Mouse (Mus musculus): ENCODE data around the gene Vmn1r209. TPM values are rescaled to one million over a fixed set of nuclear protein-coding genes. Genes with fewer than 3 reads are reported as not detected.
"Not testable (repeated sequence)": the region's sequence is repeated elsewhere in the genome, so short reads cannot be mapped to it uniquely, and the experiment has no call there.

Vmn1r209 gene
- polyA plus RNA-seq (2012; rRNA removed) (not detected in 2 replicates), polyA plus RNA-seq (2014; fragmentation: Nextera tagmentation; extraction: Ambion mirVana) (not detected in 2 replicates)

DNA sequence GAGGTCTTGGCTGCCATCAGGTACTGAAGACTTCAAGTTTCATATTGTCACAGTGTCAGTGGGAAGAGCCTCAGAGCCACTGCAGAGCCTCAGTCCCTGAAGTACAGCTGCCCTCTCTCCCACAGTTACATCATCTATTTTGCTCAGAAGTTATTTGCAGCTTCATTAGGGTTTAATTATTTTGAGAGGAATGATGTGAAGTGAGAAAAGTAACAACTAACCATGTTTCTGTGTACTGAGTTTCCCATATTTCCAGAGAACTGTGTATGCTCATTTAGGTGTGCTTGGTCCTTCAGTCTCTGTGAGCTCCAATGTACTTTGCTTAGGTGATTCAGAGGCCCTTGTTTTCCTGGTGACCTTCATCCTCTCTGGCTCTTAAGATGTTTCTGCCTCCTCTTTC, at the start of gene Vmn1r209:
Gene Vmn1r209, minus strand, starts transcription at position 101 of the 400 bp plus-strand sequence.
- not testable (repeated sequence) for ATAC-seq (ENCODE audit: low FRiP score, low read depth); H3K4me3 ChIP-seq (replicated peaks; ENCODE audit: low read length); H3K9ac ChIP-seq (ENCODE audit: low read depth, low read length, severe bottlenecking); H3K9me3 ChIP-seq (ENCODE audit: control insufficient read depth, low read length); DNase-seq (ENCODE audit: low spot score); H3K27me3 ChIP-seq (ENCODE audit: control insufficient read depth, insufficient read depth, low read length); H3K4me1 ChIP-seq (ENCODE audit: control insufficient read depth, insufficient read depth, low read length); H3K27ac ChIP-seq (replicated peaks; ENCODE audit: low read depth, low read length); H3K4me2 ChIP-seq (replicated peaks; ENCODE audit: low read depth, low read length, severe bottlenecking); H3K36me3 ChIP-seq (ENCODE audit: control insufficient read depth, insufficient read depth, low read length)

DNA sequence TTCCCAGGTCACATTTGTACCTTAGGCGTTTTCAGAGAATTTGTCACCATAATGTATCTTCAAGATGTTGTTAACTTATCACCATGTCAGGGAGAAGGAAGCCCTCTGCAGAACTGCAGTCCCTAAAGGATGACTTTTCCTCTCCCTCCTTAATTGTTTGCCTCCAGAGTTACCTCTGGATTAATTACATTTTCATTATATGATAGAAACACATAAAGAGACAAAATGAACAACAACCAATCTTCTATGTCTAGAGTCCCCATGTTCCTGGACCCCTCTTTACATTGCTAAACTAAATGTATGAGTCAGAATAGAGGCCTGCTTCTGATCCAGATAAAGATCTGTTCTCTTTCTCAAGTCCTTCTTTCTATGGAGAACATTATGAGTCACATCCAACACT, 48.0 kb upstream of the Vmn1r209 start, which contains the start of gene Vmn1r211:
Gene Vmn1r211, minus strand, starts transcription at position 101 of the 400 bp plus-strand sequence.
- Histone ChIP-seq H3K9ac (ENCODE audit: low read depth, low read length, severe bottlenecking) (no peak within 1 kb of the TSS), H3K36me3 (ENCODE audit: control insufficient read depth, insufficient read depth, low read length) (no peaks in the 10 kb centered on the region), H3K9me3 (ENCODE audit: control insufficient read depth, low read length) (no peaks in the 10 kb centered on the region), H3K4me1 (ENCODE audit: control insufficient read depth, insufficient read depth, low read length) (no peaks in the 10 kb centered on the region), H3K27me3 (ENCODE audit: control insufficient read depth, insufficient read depth, low read length) (no peaks in the 10 kb centered on the region), H3K4me2 (replicated peaks; ENCODE audit: low read depth, low read length, severe bottlenecking) (no peak within 1 kb of the TSS), H3K4me3 (replicated peaks; ENCODE audit: low read length) (no peak within 1 kb of the TSS), H3K27ac (replicated peaks; ENCODE audit: low read depth, low read length) (no peak within 1 kb of the TSS)
- ATAC-seq (ENCODE audit: low FRiP score, low read depth) (no peak), DNase-seq (ENCODE audit: low spot score) (no peak)
- WGBS: 62% methylated on average over 1 of the region's 1 CpGs
- no peak for TF ChIP-seq POLR2A (IDR thresholded peaks at IDR 0.05; ENCODE audit: borderline replicate concordance, extremely low read depth, insufficient read depth, insufficient read length)

DNA sequence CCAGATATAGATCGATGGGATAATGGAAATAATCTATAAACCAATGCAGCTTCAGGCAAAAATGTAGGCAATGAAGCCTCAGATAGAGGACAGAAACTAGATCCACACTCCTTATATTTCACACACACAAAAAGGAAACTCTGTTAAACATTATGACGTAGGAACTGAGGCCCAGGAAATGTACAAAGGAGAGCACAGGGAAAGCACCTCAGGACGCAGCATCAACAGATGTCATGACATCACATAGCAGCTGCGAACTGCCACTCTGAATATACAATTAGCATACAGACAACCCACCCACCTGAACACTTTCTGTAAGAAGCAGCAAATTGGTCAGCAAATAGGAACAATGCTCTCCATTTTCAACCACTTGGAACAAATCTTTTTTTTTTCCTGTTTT, 45.3 kb upstream of the Vmn1r209 start:
- 76% methylated on average over 4 of the region's 4 CpGs for WGBS
- no peak overlapping the region for H3K4me2 ChIP-seq (replicated peaks; ENCODE audit: low read depth, low read length, severe bottlenecking)
- H3K36me3 ChIP-seq (ENCODE audit: control insufficient read depth, insufficient read depth, low read length): no peaks in the 10 kb centered on the region
- no peak overlapping the region for H3K4me3 ChIP-seq (replicated peaks; ENCODE audit: low read length)
- no peaks in the 10 kb centered on the region for H3K27me3 ChIP-seq (ENCODE audit: control insufficient read depth, insufficient read depth, low read length)
- H3K9me3 ChIP-seq (ENCODE audit: control insufficient read depth, low read length): no peaks in the 10 kb centered on the region
- no peak overlapping the region for H3K27ac ChIP-seq (replicated peaks; ENCODE audit: low read depth, low read length)
- H3K9ac ChIP-seq (ENCODE audit: low read depth, low read length, severe bottlenecking): no peak overlapping the region
- ATAC-seq (ENCODE audit: low FRiP score, low read depth): no peak
- no peak for DNase-seq (ENCODE audit: low spot score)
- TF ChIP-seq POLR2A (IDR thresholded peaks at IDR 0.05; ENCODE audit: borderline replicate concordance, extremely low read depth, insufficient read depth, insufficient read length): no peak
- H3K4me1 ChIP-seq (ENCODE audit: control insufficient read depth, insufficient read depth, low read length): no peaks in the 10 kb centered on the region

DNA sequence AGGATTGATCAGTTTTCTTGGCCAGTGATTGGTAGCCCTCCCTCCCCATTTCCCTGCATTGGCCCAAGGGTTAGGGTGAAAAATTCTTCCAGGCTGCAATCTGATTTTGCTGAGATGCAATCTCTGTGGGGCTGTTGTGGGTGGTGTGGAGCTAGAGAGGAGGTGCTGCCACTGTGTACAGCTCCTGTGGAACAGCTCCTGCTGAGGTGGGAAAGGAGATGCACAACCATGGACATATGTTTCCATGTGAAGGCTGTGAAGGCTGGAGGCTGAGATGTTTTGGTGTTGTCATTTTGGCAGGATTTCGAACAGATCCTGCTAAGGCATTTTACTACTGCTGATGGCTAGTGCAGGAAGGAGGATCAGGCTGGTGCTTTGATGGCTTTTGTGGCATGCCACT, 37.3 kb upstream of the Vmn1r209 start:
- ATAC-seq (ENCODE audit: low FRiP score, low read depth) (no peak), DNase-seq (ENCODE audit: low spot score) (no peak)
- TF ChIP-seq POLR2A (IDR thresholded peaks at IDR 0.05; ENCODE audit: borderline replicate concordance, extremely low read depth, insufficient read depth, insufficient read length): no peak
- H3K9ac ChIP-seq (ENCODE audit: low read depth, low read length, severe bottlenecking): no peak overlapping the region
- no peak overlapping the region for H3K4me3 ChIP-seq (replicated peaks; ENCODE audit: low read length)
- H3K4me2 ChIP-seq (replicated peaks; ENCODE audit: low read depth, low read length, severe bottlenecking): no peak overlapping the region
- H3K27ac ChIP-seq (replicated peaks; ENCODE audit: low read depth, low read length): no peak overlapping the region
- H3K4me1 ChIP-seq (ENCODE audit: control insufficient read depth, insufficient read depth, low read length): no peaks in the 10 kb centered on the region
- 78% methylated on average over 1 of the region's 1 CpGs for WGBS
- H3K27me3 ChIP-seq (ENCODE audit: control insufficient read depth, insufficient read depth, low read length): no peaks in the 10 kb centered on the region
- H3K36me3 ChIP-seq (ENCODE audit: control insufficient read depth, insufficient read depth, low read length): no peaks in the 10 kb centered on the region
- H3K9me3 ChIP-seq (ENCODE audit: control insufficient read depth, low read length): no peaks in the 10 kb centered on the region

DNA sequence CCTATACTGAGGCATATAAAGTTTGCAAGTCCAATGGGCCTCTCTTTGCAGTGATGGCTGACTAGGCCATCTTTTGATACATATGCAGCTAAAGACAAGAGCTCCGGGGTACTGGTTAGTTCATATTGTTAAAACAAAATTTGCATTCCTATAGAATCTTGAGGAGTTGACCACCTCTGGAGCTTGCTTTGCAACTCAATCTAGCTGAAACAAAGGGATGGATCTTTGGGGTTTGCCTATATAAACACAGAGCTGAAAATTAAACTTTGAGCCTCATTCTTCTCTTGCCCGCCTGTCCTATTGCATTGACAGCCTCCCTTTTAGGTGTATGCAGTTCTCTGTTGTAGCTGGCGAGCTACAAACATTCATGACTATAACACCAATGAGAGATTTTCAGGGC, 34.8 kb upstream of the Vmn1r209 start:
- H3K4me2 ChIP-seq (replicated peaks; ENCODE audit: low read depth, low read length, severe bottlenecking); H3K27me3 ChIP-seq (ENCODE audit: control insufficient read depth, insufficient read depth, low read length); DNase-seq (ENCODE audit: low spot score); H3K4me3 ChIP-seq (replicated peaks; ENCODE audit: low read length); H3K4me1 ChIP-seq (ENCODE audit: control insufficient read depth, insufficient read depth, low read length); H3K27ac ChIP-seq (replicated peaks; ENCODE audit: low read depth, low read length); ATAC-seq (ENCODE audit: low FRiP score, low read depth); H3K9me3 ChIP-seq (ENCODE audit: control insufficient read depth, low read length); H3K36me3 ChIP-seq (ENCODE audit: control insufficient read depth, insufficient read depth, low read length); H3K9ac ChIP-seq (ENCODE audit: low read depth, low read length, severe bottlenecking): not testable (repeated sequence)
- WGBS: 75% methylated on average over 3 of the region's 3 CpGs

DNA sequence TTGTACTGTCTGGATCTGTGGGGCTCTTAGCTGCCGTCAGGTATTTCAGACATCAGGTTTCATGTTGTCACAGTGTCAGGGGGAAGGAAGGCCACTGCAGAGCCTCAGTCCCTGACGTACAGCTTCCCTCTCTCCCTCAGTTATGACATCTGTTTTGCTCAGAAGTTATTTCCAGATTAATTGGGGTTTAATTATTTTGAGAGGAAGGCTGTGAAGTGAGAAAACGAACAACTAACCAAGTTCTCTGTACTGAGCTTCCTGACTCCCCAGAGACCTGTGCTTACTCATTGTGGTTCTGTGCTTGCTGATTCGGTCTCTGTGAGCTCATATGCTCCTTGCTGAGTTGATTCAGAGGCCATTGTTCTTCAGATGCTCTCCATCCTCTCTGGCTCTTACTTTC, 21.8 kb upstream of the Vmn1r209 start, which contains the start of gene Vmn1r210:
Gene Vmn1r210, minus strand, starts transcription at position 101 of the 400 bp plus-strand sequence.
- Histone ChIP-seq H3K4me2 (replicated peaks; ENCODE audit: low read depth, low read length, severe bottlenecking) (no peak within 1 kb of the TSS), H3K4me3 (replicated peaks; ENCODE audit: low read length) (no peak within 1 kb of the TSS)
- no peak for ATAC-seq (ENCODE audit: low FRiP score, low read depth)

DNA sequence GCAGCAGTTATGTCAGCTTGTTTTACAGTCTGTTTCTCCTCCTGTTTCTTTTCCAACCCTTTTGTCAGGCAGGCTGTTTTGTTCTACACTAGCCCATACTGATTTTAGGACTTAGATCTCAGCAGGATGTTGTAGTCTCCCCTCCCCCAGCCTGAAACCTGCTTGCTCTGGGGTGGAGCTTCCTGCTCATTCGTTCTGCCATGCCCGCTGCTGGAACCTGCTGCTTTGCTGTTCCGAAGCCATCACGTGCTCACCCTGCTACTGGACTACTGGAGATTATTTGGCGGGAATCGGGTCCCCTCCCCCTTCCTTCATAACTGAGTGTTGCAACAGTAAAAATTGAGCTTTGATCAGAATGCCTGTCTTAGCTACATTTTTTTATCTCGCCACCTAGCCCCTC, 19.9 kb upstream of the Vmn1r209 start:
- H3K27me3 ChIP-seq (ENCODE audit: control insufficient read depth, insufficient read depth, low read length); H3K9me3 ChIP-seq (ENCODE audit: control insufficient read depth, low read length); ATAC-seq (ENCODE audit: low FRiP score, low read depth); H3K27ac ChIP-seq (replicated peaks; ENCODE audit: low read depth, low read length); H3K4me3 ChIP-seq (replicated peaks; ENCODE audit: low read length); H3K4me2 ChIP-seq (replicated peaks; ENCODE audit: low read depth, low read length, severe bottlenecking); H3K4me1 ChIP-seq (ENCODE audit: control insufficient read depth, insufficient read depth, low read length); DNase-seq (ENCODE audit: low spot score); H3K9ac ChIP-seq (ENCODE audit: low read depth, low read length, severe bottlenecking); H3K36me3 ChIP-seq (ENCODE audit: control insufficient read depth, insufficient read depth, low read length): not testable (repeated sequence)
- WGBS: 26% methylated on average over 7 of the region's 7 CpGs

More for the DNA sequence above, 21.8 kb upstream of the Vmn1r209 start, which contains the start of gene Vmn1r210:
- H3K9me3 ChIP-seq (ENCODE audit: control insufficient read depth, low read length): no peaks in the 10 kb centered on the region
- no peak for TF ChIP-seq POLR2A (IDR thresholded peaks at IDR 0.05; ENCODE audit: borderline replicate concordance, extremely low read depth, insufficient read depth, insufficient read length)
- H3K9ac ChIP-seq (ENCODE audit: low read depth, low read length, severe bottlenecking): no peak within 1 kb of the TSS
- DNase-seq (ENCODE audit: low spot score): no peak
- H3K27ac ChIP-seq (replicated peaks; ENCODE audit: low read depth, low read length): no peak within 1 kb of the TSS
- 59% methylated on average over 4 of the region's 4 CpGs for WGBS
- H3K27me3 ChIP-seq (ENCODE audit: control insufficient read depth, insufficient read depth, low read length): no peaks in the 10 kb centered on the region
- no peaks in the 10 kb centered on the region for H3K4me1 ChIP-seq (ENCODE audit: control insufficient read depth, insufficient read depth, low read length)
- no peaks in the 10 kb centered on the region for H3K36me3 ChIP-seq (ENCODE audit: control insufficient read depth, insufficient read depth, low read length)

DNA sequence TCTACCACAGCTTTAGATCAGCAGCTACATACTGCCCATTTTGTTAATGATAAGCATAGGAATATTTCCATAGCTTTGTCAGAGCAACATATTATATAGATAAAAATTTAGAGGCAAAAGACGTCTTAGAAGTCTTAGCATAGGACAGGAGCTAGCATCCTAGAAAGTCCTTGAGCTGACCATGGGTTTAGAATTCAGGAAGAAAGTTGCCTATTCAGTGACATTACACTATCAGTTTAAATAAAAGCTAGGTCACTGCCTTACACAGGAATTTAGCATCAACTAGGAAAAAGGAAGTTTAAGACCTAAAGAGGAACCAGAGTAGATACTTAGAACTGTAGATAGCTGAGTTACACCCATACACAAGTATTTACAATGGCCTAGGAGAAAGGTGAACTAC, 12.1 kb upstream of the Vmn1r209 start:
- WGBS: 90% methylated on average over 1 of the region's 1 CpGs
- not testable (repeated sequence) for H3K9ac ChIP-seq (ENCODE audit: low read depth, low read length, severe bottlenecking); H3K9me3 ChIP-seq (ENCODE audit: control insufficient read depth, low read length); H3K4me3 ChIP-seq (replicated peaks; ENCODE audit: low read length); H3K36me3 ChIP-seq (ENCODE audit: control insufficient read depth, insufficient read depth, low read length); ATAC-seq (ENCODE audit: low FRiP score, low read depth); H3K4me2 ChIP-seq (replicated peaks; ENCODE audit: low read depth, low read length, severe bottlenecking); H3K27ac ChIP-seq (replicated peaks; ENCODE audit: low read depth, low read length); H3K27me3 ChIP-seq (ENCODE audit: control insufficient read depth, insufficient read depth, low read length); H3K4me1 ChIP-seq (ENCODE audit: control insufficient read depth, insufficient read depth, low read length); DNase-seq (ENCODE audit: low spot score)

Data from limb, embryonic 14.5 days (tissue).